Mouse (Mus musculus) heart, postnatal 0 days (tissue): ENCODE measurements at regions not wholly inside any gene's neighbourhood (a gene's known extent, or its start where the extent isn't known, plus 50 kb on each side); places are given as distances from the start of the nearest gene placed in this dataset.

Experiments
- ATAC-seq: fragments of 200-750 bp; cut with Nextera tagmentation; 2 replicates; pipeline ENCODE4 v1.8.0; 2017; ENCODE audit warnings: low read depth, moderate number of reproducible peaks, moderate library complexity; ENCODE audit not compliant: insufficient read depth
- DNase-seq: peaks from one replicate; pipeline ENCODE4 v3.0.0-alpha.2; 2016; ENCODE audit warnings: low spot score
- H3K27ac ChIP-seq: fragments of 300-500 bp; sonication (generic); 2 replicates; pipeline ENCODE4 v1.5.1; 2014; ENCODE audit warnings: low read depth, mild to moderate bottlenecking
- H3K27me3 ChIP-seq: fragments of 300-500 bp; sonication (generic); 2 replicates; pipeline ENCODE4 v1.6.1; 2014; ENCODE audit warnings: low read length, mixed read lengths; ENCODE audit not compliant: control insufficient read depth, insufficient read depth
- H3K36me3 ChIP-seq: fragments of 300-500 bp; sonication (generic); replicated peaks from 2 replicates; pipeline ENCODE4 v1.6.1; 2014; ENCODE audit warnings: low read length, mixed read lengths; ENCODE audit not compliant: control insufficient read depth, insufficient read depth
- H3K4me1 ChIP-seq: fragments of 300-500 bp; sonication (generic); 2 replicates; pipeline ENCODE4 v1.6.1; 2014; ENCODE audit warnings: antibody characterized with exemption; ENCODE audit not compliant: control insufficient read depth, insufficient read depth
- H3K4me2 ChIP-seq: fragments of 300-500 bp; sonication (generic); 2 replicates; pipeline ENCODE4 v1.6.1; 2014; ENCODE audit warnings: low read depth, mild to moderate bottlenecking, low read length, moderate library complexity
- H3K4me3 ChIP-seq: fragments of 300-500 bp; sonication (generic); 2 replicates; pipeline ENCODE4 v1.5.1; 2014; ENCODE audit warnings: low read depth, low read length
- H3K9ac ChIP-seq: fragments of 300-500 bp; sonication (generic); replicated peaks from 2 replicates; pipeline ENCODE4 v1.6.1; 2014; ENCODE audit warnings: low read depth, low read length, mixed read lengths
- H3K9me3 ChIP-seq: fragments of 300-500 bp; sonication (generic); replicated peaks from 2 replicates; pipeline ENCODE4 v1.6.1; 2016; ENCODE audit warnings: low read length; ENCODE audit not compliant: control insufficient read depth
- CTCF ChIP-seq: IDR thresholded peaks from 2 replicates; pipeline ENCODE4 v1.5.1; 2016; ENCODE audit warnings: antibody characterized with exemption, control low read depth, low read depth
- EP300 ChIP-seq: IDR thresholded peaks from 2 replicates; pipeline ENCODE4 v1.6.1; 2016; ENCODE audit warnings: antibody characterized with exemption, low read depth
- WGBS: fragments of 180-500 bp; shearing (Covaris S2); extraction: QIAGEN DNeasy Blood & Tissue Kit; methylation state at CpG from one replicate; pipeline ENCODE4 v1.1.7; 2014; 5-methylcytosine and 5-hydroxymethylcytosine counted together

DNA sequence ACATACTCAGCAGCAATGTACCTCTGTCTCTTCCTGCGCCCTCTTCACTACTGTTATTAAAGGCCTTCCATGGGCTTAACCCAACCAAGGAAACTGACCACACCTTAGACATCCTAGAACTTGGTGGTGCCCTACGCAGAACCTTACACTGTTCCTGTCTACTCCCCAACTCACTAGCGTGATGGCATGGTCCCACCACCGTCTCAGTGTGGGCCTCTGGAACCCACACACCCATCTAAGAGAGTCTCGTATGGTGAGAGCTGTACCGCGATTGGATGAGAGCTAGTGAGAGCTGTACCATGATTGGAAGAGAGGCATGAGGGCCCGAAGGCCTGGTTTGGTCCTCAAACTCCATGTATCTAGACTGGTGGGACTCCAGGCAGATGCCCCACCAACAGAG lies 317.2 kb upstream of the Spred2 start:
- H3K36me3 ChIP-seq: no peaks in the 10 kb centered on the region
- no peak overlapping the region for H3K4me3 ChIP-seq
- no peak overlapping the region for H3K4me2 ChIP-seq
- DNase-seq: no peak
- H3K4me1 ChIP-seq: no peaks in the 10 kb centered on the region
- ATAC-seq: no peak
- no peak overlapping the region for H3K9ac ChIP-seq
- TF ChIP-seq EP300 (no peak), CTCF (no peak)
- 84% methylated on average over 8 of the region's 8 CpGs for WGBS
- H3K27ac ChIP-seq: no peak overlapping the region
- H3K9me3 ChIP-seq: no peaks in the 10 kb centered on the region
- H3K27me3 ChIP-seq: no peaks in the 10 kb centered on the region

- DNase-seq: no peak
- Histone ChIP-seq H3K9ac (no peak overlapping the region), H3K27ac (no peak overlapping the region), H3K36me3 (no peaks in the 10 kb centered on the region), H3K9me3 (no peaks in the 10 kb centered on the region), H3K4me1 (no peaks in the 10 kb centered on the region), H3K4me3 (no peak overlapping the region), H3K27me3 (no peaks in the 10 kb centered on the region), H3K4me2 (no peak overlapping the region)
- TF ChIP-seq EP300 (no peak), CTCF (no peak)
- ATAC-seq: no peak
Measured at GRCm38 (mm10) chr11:19607941-19608340, 316.2 kb upstream of the Spred2 start.

GRCm38 (mm10) chr11:19608523-19608922 lies 315.7 kb upstream of the Spred2 start:
- no peak overlapping the region for H3K9ac ChIP-seq
- no peak for TF ChIP-seq EP300
- TF ChIP-seq CTCF: no peak
- DNase-seq: no peak
- no peak overlapping the region for H3K4me3 ChIP-seq
- no peaks in the 10 kb centered on the region for H3K9me3 ChIP-seq
- H3K27ac ChIP-seq: no peak overlapping the region
- no peaks in the 10 kb centered on the region for H3K36me3 ChIP-seq
- H3K27me3 ChIP-seq: no peaks in the 10 kb centered on the region
- H3K4me2 ChIP-seq: no peak overlapping the region
- ATAC-seq: no peak
- H3K4me1 ChIP-seq: no peaks in the 10 kb centered on the region
- 77% methylated on average over 4 of the region's 4 CpGs for WGBS

DNA sequence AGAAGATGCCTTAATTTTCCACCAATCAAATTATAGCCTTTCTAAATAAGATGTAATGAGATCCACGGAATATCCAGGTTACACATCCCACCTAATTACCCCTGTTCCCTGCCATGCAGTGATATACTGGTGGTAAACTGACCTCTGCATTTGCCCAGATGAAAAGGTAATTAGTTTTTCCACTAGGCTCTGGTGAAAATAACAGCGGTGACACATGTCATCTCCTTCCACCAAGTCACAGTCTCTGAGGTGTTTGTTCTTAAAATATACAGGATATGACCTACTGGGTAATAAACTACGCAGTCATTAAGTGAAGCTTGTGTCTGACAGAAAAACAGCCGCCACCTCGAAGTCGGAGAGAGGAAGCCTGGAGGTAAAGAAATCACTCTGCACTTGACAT lies 313.6 kb upstream of the Spred2 start:
- 58% methylated on average over 6 of the region's 6 CpGs for WGBS

DNA sequence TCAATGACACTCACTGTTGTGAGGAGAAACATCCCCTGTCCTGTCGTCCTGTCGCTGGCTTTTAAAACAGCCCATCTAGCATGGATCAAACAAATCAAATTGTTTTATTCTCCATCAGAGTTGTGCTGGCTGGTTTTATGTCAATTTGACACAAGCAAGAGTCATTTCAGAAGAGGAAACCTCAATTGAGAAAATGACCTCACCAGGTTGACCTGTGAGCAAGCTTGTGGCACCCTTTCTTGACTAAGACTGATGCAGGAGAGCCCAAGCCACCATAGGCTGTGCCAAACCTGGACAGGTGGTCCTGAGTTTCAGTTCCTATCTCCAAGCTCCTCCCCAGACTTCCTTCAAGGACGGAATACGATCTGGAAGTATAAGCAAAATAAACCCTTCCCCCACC lies 313.0 kb upstream of the Spred2 start:
- H3K9ac ChIP-seq: no peak overlapping the region
- H3K4me3 ChIP-seq: no peak overlapping the region
- no peak overlapping the region for H3K27ac ChIP-seq
- no peaks in the 10 kb centered on the region for H3K36me3 ChIP-seq
- H3K27me3 ChIP-seq: no peaks in the 10 kb centered on the region
- WGBS: 78% methylated on average over 4 of the region's 4 CpGs
- ATAC-seq: no peak
- H3K9me3 ChIP-seq: no peaks in the 10 kb centered on the region
- TF ChIP-seq EP300 (no peak), CTCF (no peak)
- no peak for DNase-seq
- no peak overlapping the region for H3K4me2 ChIP-seq
- no peaks in the 10 kb centered on the region for H3K4me1 ChIP-seq

More for the DNA sequence above, 313.6 kb upstream of the Spred2 start:
- H3K27ac ChIP-seq: no peak overlapping the region
- DNase-seq (no peak), ATAC-seq (no peak)
- H3K27me3 ChIP-seq: no peaks in the 10 kb centered on the region
- no peaks in the 10 kb centered on the region for H3K9me3 ChIP-seq
- H3K9ac ChIP-seq: no peak overlapping the region
- H3K4me2 ChIP-seq: no peak overlapping the region
- no peak overlapping the region for H3K4me3 ChIP-seq
- no peaks in the 10 kb centered on the region for H3K36me3 ChIP-seq
- TF ChIP-seq CTCF (no peak), EP300 (no peak)
- H3K4me1 ChIP-seq: no peaks in the 10 kb centered on the region

DNA sequence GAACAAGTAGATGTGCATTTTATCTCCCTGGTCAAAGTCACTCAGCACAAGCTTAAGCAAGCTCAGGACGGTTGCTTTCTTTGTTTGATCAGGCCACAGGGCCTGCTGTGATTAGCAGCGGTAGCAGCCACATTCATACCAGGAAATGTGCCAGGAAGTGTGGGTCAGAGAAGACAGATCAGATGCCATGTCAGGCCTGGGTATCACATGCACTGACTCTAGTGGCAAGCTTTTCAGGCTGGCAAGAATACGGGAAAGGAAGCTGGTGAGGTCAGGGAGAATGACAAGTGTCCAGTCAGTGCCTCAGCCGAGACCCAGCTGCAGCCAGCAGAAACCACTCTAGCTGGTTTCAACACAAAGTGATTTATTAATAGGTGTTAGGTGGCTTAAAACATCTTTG lies 307.7 kb upstream of the Spred2 start:
- H3K9me3 ChIP-seq: no peaks in the 10 kb centered on the region
- H3K27me3 ChIP-seq: no peaks in the 10 kb centered on the region
- peak; percentile 66 for ATAC-seq
- H3K9ac ChIP-seq: no peak overlapping the region
- peak; percentile 34 for DNase-seq
- H3K4me2 ChIP-seq: no peak overlapping the region
- 0 out of 2 replicates have a peak overlapping the region, but pooled peaks have one; percentile 18 for H3K27ac ChIP-seq
- WGBS: 28% methylated on average over 4 of the region's 4 CpGs
- H3K4me1 ChIP-seq: peaks cover 14% of the 10 kb centered on the region; the same call in 1 of the 2 replicates
- H3K4me3 ChIP-seq: no peak overlapping the region
- no peaks in the 10 kb centered on the region for H3K36me3 ChIP-seq
- TF ChIP-seq CTCF (no peak), EP300 (no peak)
